Mouse (Mus musculus): ENCODE results near the gene Trpm1. TPM values are rescaled to one million over a fixed set of nuclear protein-coding genes. Genes with fewer than 3 reads are reported as not detected.

Gene Trpm1
- polyA plus RNA-seq, 2 experiments, result not detected

- Histone ChIP-seq H3K4me3 (ENCODE audit: insufficient read depth in 1 of 2, low read depth in 2 of 2, low read length in 2 of 2) (no peak overlapping the region), H3K36me3 (replicated peaks; ENCODE audit: control insufficient read depth, insufficient read depth, low read depth) (no peaks in the 10 kb centered on the region; the same call in 1 of the 2 replicates), H3K4me1 (replicated peaks; ENCODE audit: control insufficient read depth in 2 of 2, insufficient read depth in 2 of 2, low read length in 1 of 2) (no peaks in the 10 kb centered on the region), H3K9me3 (ENCODE audit: control insufficient read depth, low read length) (no peaks in the 10 kb centered on the region), H3K4me2 (ENCODE audit: low read depth) (no peak overlapping the region), H3K27ac (no peak overlapping the region), H3K9ac (replicated peaks) (no peak overlapping the region), H3K27me3 (ENCODE audit: control insufficient read depth, insufficient read depth, low read length) (no peaks in the 10 kb centered on the region)
- DNase-seq (ENCODE audit: low read depth in 3 of 3, low spot score in 3 of 3) (no peak), ATAC-seq (ENCODE audit: insufficient read depth) (no peak)
- 39% methylated on average over 2 of the region's 2 CpGs for WGBS (ENCODE audit: insufficient replicate concordance)
- TF ChIP-seq CTCF (IDR thresholded peaks at IDR 0.05; ENCODE audit: low read depth), result no peak
- TF ChIP-seq EP300 (IDR thresholded peaks at IDR 0.05; ENCODE audit: low read depth), result no peak
These were observed 157.1 kb downstream of the Trpm1 start for GRCm38 (mm10) chr7:64310756-64311155.

GRCm38 (mm10) chr7:64312811-64313210 is 159.2 kb downstream of the Trpm1 start:
- no peak overlapping the region for H3K9ac ChIP-seq (replicated peaks)
- 74% methylated on average over 7 of the region's 7 CpGs for WGBS (ENCODE audit: insufficient replicate concordance)
- no peak for TF ChIP-seq EP300 (IDR thresholded peaks at IDR 0.05; ENCODE audit: low read depth)
- DNase-seq (ENCODE audit: low read depth in 3 of 3, low spot score in 3 of 3), result no peak
- H3K36me3 ChIP-seq (replicated peaks; ENCODE audit: control insufficient read depth, insufficient read depth, low read depth), result no peaks in the 10 kb centered on the region; the same call in 1 of the 2 replicates
- no peaks in the 10 kb centered on the region for H3K9me3 ChIP-seq (ENCODE audit: control insufficient read depth, low read length)
- H3K4me3 ChIP-seq (ENCODE audit: insufficient read depth in 1 of 2, low read depth in 2 of 2, low read length in 2 of 2), result no peak overlapping the region
- no peak overlapping the region for H3K27ac ChIP-seq
- no peaks in the 10 kb centered on the region for H3K27me3 ChIP-seq (ENCODE audit: control insufficient read depth, insufficient read depth, low read length)
- H3K4me2 ChIP-seq (ENCODE audit: low read depth), result no peak overlapping the region
- no peaks in the 10 kb centered on the region for H3K4me1 ChIP-seq (replicated peaks; ENCODE audit: control insufficient read depth in 2 of 2, insufficient read depth in 2 of 2, low read length in 1 of 2)
- ATAC-seq (ENCODE audit: insufficient read depth), result no peak

MicroRNA genes within 50 kb of the gene (microRNA counts, 519-probe panel; counts per million panel counts)
- 69.9 counts per million for microRNA mmu-miR-211

Small RNA genes lying within 50 kb of the gene (microRNA-seq; reads per million reads assigned to microRNA genes)
- gene Mir211 (not detected), gene Mir6416 (not detected)

Other genes with a start within 250 kb of the Trpm1 start
- gene E030018B13Rik, start 237.0 kb upstream of the Trpm1 start, polyA plus RNA-seq (2012; rRNA removed), result not detected in 2 replicates
- gene E030018B13Rik, start 237.0 kb upstream of the Trpm1 start, polyA plus RNA-seq (2014; fragmentation: Nextera tagmentation; extraction: Ambion mirVana), result not detected in 2 replicates
- gene Klf13, start 214.9 kb upstream of the Trpm1 start, polyA plus RNA-seq (2012; rRNA removed), result 3.2 and 3.4 TPM in 2 replicates
- gene Klf13, start 214.9 kb upstream of the Trpm1 start, polyA plus RNA-seq (2014; fragmentation: Nextera tagmentation; extraction: Ambion mirVana), result 12.8 and 15.8 TPM in 2 replicates
- gene Mtmr10, start 133.8 kb downstream of the Trpm1 start, polyA plus RNA-seq (2012; rRNA removed), result 1.2 and 1.4 TPM in 2 replicates
- gene Mtmr10, start 133.8 kb downstream of the Trpm1 start, polyA plus RNA-seq (2014; fragmentation: Nextera tagmentation; extraction: Ambion mirVana), result 2.4 and 2.7 TPM in 2 replicates
- gene Fan1, start 220.3 kb downstream of the Trpm1 start, polyA plus RNA-seq (2012; rRNA removed), result 0.62 and 1.1 TPM in 2 replicates
- gene Fan1, start 220.3 kb downstream of the Trpm1 start, polyA plus RNA-seq (2014; fragmentation: Nextera tagmentation; extraction: Ambion mirVana), result 0.70 and 0.83 TPM in 2 replicates
- gene Mphosph10, start 238.4 kb downstream of the Trpm1 start, polyA plus RNA-seq (2012; rRNA removed), result 4.9 and 13.4 TPM in 2 replicates
- gene Mphosph10, start 238.4 kb downstream of the Trpm1 start, polyA plus RNA-seq (2014; fragmentation: Nextera tagmentation; extraction: Ambion mirVana), result 23.0 and 24.1 TPM in 2 replicates
- 12.5 and 21.1 TPM in 2 replicates for gene Mcee, start 238.8 kb downstream of the Trpm1 start, polyA plus RNA-seq (2012; rRNA removed)
- gene Mcee, start 238.8 kb downstream of the Trpm1 start, polyA plus RNA-seq (2014; fragmentation: Nextera tagmentation; extraction: Ambion mirVana), result 42.1 and 48.0 TPM in 2 replicates